Mouse (Mus musculus): ENCODE measurements around the gene Ubfd1.
"Not testable (repeated sequence)": the region's sequence is repeated elsewhere in the genome, so short reads cannot be mapped to it uniquely, and the experiment has no call there.

Gene Ubfd1

GRCm38 (mm10) chr7:122087195-122087982, 20.4 kb downstream of the Ubfd1 start:
- no peak for DNase-seq

DNA sequence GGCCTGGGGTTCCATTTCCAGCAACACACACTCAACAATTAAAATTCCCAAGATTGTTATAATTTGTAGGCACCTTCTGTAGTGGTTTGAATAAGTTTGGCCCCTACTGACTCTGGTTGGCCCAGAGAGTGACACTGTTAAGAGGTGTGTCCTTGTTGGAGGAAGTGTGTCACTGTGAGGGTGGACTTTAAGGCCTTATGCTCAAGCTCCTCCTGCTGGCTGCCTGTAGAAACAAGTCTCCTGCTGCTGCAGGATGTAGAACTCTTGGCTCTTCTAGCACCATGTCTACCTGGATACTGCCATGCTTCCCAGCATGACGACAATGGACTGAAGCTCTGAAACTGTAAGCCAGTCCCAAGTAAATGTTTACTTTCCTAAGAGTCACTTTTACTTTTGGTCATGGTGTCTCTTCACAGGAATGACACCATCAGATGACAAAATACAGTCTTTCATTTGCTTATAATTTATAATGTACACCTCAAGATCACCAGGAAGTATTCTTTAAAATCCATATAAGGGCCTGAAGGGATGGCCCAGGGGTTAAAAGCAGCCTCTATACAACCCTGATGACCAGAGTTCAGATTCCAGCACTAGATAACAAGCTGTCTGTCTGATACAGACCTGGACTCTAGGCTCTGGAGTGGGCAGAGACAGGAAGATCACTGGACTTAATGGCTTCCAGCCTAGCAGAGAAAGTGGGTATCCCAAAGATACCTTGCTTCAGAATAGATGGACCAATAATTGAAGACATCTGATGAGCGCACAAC, 27.8 kb downstream of the Ubfd1 start:
- no peak for DNase-seq

DNA sequence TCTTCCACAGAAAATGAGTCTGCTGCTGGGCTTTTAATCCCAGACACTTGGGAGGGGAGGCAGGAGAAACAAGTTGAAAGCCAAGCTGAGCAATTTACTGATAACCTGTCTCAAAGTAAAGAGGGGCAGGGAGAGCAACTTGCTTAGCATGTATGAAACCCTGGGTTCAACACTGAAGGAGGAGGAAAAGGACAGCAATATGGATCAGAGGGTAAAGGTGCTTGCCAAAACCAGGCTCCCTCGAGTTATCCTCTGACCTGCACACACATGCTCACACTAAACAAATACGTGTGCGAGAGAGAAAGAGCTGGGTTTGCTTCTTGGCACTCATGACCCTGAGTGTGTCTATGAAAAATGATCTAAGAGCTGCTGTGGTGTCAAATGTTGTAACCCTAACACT, 31.0 kb downstream of the Ubfd1 start:
- DNase-seq = no peak

DNA sequence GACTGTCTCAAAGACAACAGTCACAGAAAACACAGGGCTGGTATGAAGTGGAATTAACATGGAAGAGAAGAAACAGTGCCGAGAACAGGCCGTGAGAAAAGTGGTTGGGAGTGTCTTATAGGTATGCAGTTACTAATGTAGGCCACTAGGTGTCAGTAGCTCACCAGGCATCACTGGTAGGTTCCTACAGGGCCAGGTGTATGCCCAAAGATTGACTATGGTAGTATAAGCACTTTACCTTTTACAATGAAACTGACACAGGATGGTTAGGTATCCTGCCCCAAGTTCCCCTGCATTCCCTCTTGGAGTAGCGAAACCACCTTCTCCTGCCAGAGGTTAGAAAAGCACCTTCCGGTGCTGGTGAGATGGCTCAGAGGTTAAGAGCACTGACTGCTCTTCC, 32.2 kb downstream of the Ubfd1 start:
- DNase-seq = peak; percentile 28 to 55

GRCm38 (mm10) chr7:122101014-122101746, 34.2 kb downstream of the Ubfd1 start:
- DNase-seq = not testable (repeated sequence)

DNA sequence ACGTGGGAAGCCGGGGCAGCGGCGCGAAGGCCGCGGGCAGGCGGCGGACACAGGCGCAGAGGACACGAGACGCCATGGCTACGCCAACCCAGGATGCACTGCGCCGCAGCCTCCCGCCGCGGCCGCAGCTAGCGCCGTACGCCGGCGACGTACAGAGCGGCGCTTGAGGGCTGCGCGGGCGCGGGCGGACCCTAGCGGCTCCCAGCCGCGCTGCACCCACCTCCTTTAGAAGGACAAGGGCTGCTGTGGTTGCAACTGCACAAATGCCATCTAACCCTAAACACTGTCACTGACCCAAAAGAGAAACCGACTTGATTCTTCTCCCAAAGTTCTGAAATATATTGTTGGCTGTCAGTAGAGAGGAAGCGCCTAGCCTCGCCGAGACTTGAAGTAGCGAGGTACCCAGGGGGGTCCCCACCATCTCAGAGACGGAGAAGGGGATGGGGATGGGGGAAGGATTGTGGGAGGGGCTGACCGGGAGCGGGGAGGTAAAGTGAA, 34.8 kb downstream of the Ubfd1 start, which contains the start of gene Ndufab1:
Gene Ndufab1, minus strand, starts transcription at position 140 of the 498 bp plus-strand sequence.
- peak; percentile 90 to 93 for DNase-seq

- DNase-seq = peak in 1 of 2 experiments; percentile 13
Measured at GRCm38 (mm10) chr7:122108206-122108605, 41.2 kb downstream of the Ubfd1 start.

DNA sequence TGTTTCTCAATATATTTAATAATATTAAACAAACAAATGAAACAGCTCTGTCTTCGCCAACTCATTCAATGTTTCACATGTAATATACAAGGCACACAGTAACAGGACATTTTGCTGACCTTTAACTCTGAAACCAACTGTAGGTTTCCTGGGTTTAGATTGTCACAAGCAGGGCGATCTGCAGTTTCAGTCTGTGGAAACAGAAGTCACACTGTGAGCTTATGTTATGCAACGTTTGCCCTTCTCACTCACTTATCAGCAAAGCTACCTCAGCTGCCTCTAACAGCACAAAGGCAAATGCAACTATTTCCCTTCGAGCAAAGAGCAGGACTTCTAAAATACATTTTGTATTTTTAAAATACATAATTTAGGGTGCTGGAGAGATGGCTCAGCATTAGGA, 56.5 kb downstream of the Ubfd1 start:
- no peak for DNase-seq

DNA sequence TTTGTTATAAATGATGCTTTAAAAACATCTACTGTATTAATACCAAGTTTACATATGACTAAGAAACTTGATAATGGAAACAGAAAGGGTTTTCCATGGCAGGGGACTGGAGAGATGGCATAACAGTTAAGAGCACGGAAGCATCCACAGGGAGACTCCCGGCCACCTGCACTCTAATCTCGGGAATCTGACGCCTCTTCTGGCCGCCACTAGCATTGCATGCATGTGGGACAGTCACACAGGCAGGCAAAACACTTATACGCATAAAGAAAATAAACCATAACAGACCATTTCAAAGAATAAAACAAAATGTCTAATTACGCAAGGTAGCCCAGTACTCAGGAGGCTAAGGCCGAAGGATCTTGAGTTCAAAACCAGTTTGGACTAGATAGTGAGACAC, 58.7 kb downstream of the Ubfd1 start:
- DNase-seq = peak; percentile 6 to 13

DNA sequence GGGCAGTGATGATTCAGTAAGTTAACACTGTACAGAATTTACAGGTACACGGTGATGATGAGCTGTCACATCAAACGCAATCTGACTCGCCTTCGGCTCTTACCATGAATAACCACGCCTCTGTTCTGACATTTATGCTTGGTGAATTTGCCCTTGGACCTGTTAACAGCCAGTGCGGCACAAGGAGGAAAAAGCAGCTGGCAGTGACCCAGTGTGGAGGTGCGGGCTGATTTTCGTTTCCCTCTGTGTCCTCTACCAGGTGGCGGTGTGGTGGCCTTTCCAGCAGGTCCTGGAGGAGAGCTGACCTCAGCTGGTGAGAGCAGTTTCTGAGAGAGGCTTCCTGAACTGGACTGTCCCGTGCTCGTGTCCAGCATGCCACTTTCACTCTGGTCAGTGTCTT, 60.0 kb downstream of the Ubfd1 start:
- no peak for DNase-seq

Data from kidney, postnatal 4 days (tissue).